Mouse (Mus musculus): ENCODE measurements around the gene Hhipl2.

GRCm38 (mm10) chr1:183374728-183375127 lies 43.3 kb upstream of the Hhipl2 start:
- no peak for TF ChIP-seq CTCF (IDR thresholded peaks at IDR 0.05; ENCODE audit: extremely low read depth, insufficient read length, insufficient replicate concordance, low read depth, low read length)
- TF ChIP-seq POLR2A (IDR thresholded peaks at IDR 0.05; ENCODE audit: low read depth, low read length): no peak

All from small intestine, adult 2 months (tissue).